Mouse (Mus musculus): ENCODE results near the gene Thsd7a.

DNA sequence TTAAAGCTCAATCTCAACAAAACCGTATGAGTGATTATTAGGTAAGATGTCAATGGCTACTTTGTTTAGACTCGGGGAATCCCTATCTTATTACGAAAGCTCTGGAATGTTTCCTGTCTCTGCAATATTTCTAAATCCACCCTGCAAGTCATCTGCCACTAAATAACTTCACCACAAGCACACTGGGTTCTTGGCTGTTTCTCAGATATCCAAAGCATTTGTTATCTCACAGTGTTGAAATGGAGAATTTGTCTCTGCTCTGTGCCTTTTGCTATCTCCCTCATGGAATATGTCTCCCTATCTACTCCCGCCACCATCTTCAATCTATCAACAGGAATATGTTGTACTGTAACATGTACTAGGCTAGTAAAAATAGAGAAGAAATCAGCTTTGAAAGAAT is 290.4 kb downstream of the Thsd7a start:
- TF ChIP-seq CTCF (IDR thresholded peaks at IDR 0.05; ENCODE audit: low read depth) (no peak), EP300 (IDR thresholded peaks at IDR 0.05; ENCODE audit: low read depth) (no peak)
